Mouse (Mus musculus): Measurements from ENCODE around the gene Uqcrc1.

Uqcrc1 gene

GRCm38 (mm10) chr9:108985710-108986109 is 49.3 kb downstream of the Uqcrc1 start, which contains the start of gene Ucn2:
TSS of gene Ucn2 (plus strand) at chr9:108986010.
- DNase-seq (ENCODE audit: low read depth, low spot score), result no peak

- DNase-seq (ENCODE audit: low read depth, low spot score), result no peak
Observed at GRCm38 (mm10) chr9:108987704-108988350, 51.4 kb downstream of the Uqcrc1 start.

GRCm38 (mm10) chr9:108989802-108990461 is 53.5 kb downstream of the Uqcrc1 start:
- no peak for DNase-seq (ENCODE audit: low read depth, low spot score)

- DNase-seq (ENCODE audit: low read depth, low spot score), result no peak
Observed at GRCm38 (mm10) chr9:108990462-108990820, 54.0 kb downstream of the Uqcrc1 start.

GRCm38 (mm10) chr9:108991428-108992084 is 55.1 kb downstream of the Uqcrc1 start, which contains the start of gene Pfkfb4:
TSS of gene Pfkfb4 (plus strand) at chr9:108991778.
- peak; percentile 97 for DNase-seq (ENCODE audit: low read depth, low spot score)

- no peak for DNase-seq (ENCODE audit: low read depth, low spot score)
Observed at GRCm38 (mm10) chr9:108992085-108992469, 55.6 kb downstream of the Uqcrc1 start.

- DNase-seq (ENCODE audit: low read depth, low spot score), result no peak
Observed at GRCm38 (mm10) chr9:108992620-108993361, 56.4 kb downstream of the Uqcrc1 start.

GRCm38 (mm10) chr9:108996411-108996810 is 60.0 kb downstream of the Uqcrc1 start:
- no peak for DNase-seq (ENCODE audit: low read depth, low spot score)

- DNase-seq (ENCODE audit: low read depth, low spot score), result no peak
Observed at GRCm38 (mm10) chr9:108998287-108999166, 62.1 kb downstream of the Uqcrc1 start.

GRCm38 (mm10) chr9:108999167-108999526 is 62.7 kb downstream of the Uqcrc1 start:
- DNase-seq (ENCODE audit: low read depth, low spot score), result no peak

Data from retina, adult 2 months (tissue).